In genomic region chr16:84507681-84508080, GRCm38 (mm10) we compare ENCODE assay signal across 24 mouse cellular contexts. TPM values are rescaled to one million over a fixed set of nuclear protein-coding genes. Genes with fewer than 3 reads are reported as not detected.
DNase-seq lines count a peak whose midpoint lies in the region; ATAC-seq and TF ChIP-seq lines count a peak whose summit lies in the region.
"Had no signal": no experiment of that assay in that cellular context is flagged by ENCODE, and none has a peak within 500 bp of the region (broad histone marks: within the 10 kb centered on the region; RNA-seq: fewer than 3 reads in every experiment).

No protein-coding gene starts in this region.

- H3K9ac ChIP-seq in embryonic facial prominence, embryonic 14.5 days (ENCODE audit: low read depth, low read length), result no peak overlapping the region
- H3K9ac ChIP-seq in lung, embryonic 14.5 days, result no peak overlapping the region

- no peak overlapping the region for H3K27ac ChIP-seq in embryonic facial prominence, embryonic 14.5 days (replicated peaks; ENCODE audit: low read depth, low read length)
- no peak overlapping the region for H3K27ac ChIP-seq in embryonic facial prominence, embryonic 10.5 days (replicated peaks)
- no peak overlapping the region for H3K27ac ChIP-seq in lung, embryonic 14.5 days (ENCODE audit: low read depth)

- no peak overlapping the region for H3K4me3 ChIP-seq in embryonic facial prominence, embryonic 14.5 days (ENCODE audit: low read depth, low read length)
- no peak overlapping the region for H3K4me3 ChIP-seq in embryonic facial prominence, embryonic 10.5 days
- no peak overlapping the region for H3K4me3 ChIP-seq in lung, embryonic 14.5 days (ENCODE audit: low read depth, low read length)
- no peak overlapping the region for H3K4me3 ChIP-seq in lung, adult 2 months (replicated peaks; ENCODE audit: extremely low read depth, low read depth, low read length)

- no peak overlapping the region for H3K4me2 ChIP-seq in embryonic facial prominence, embryonic 14.5 days (ENCODE audit: low read depth, low read length)
- no peak overlapping the region for H3K4me2 ChIP-seq in lung, embryonic 14.5 days

- H3K9me3 ChIP-seq in embryonic facial prominence, embryonic 14.5 days (ENCODE audit: control insufficient read depth, low read length), result no peaks in the 10 kb centered on the region
- no peaks in the 10 kb centered on the region for H3K9me3 ChIP-seq in embryonic facial prominence, embryonic 10.5 days
- H3K9me3 ChIP-seq in lung, embryonic 14.5 days (ENCODE audit: low read depth, low read length), result no peaks in the 10 kb centered on the region

- DNase-seq in embryonic facial prominence, embryonic 14.5 days (ENCODE audit: low spot score), result peak; percentile 12
- no peak for DNase-seq in embryonic facial prominence, embryonic 10.5 days (ENCODE audit: low spot score)
- no peak for DNase-seq in frontal cortex, postnatal 25 days (ENCODE audit: low spot score in 2 of 2)
- DNase-seq in lung, embryonic 14.5 days, result peak; percentile 6
- no peak for DNase-seq in lung, adult 2 months
- peak; percentile 95 for DNase-seq in Muller cell, postnatal 12 days (ENCODE audit: inconsistent ontology term)
- DNase-seq in urinary bladder, adult 2 months (ENCODE audit: low spot score), result no peak
- DNase-seq: adrenal gland, adult 2 months; adrenal gland, adult 8-10 months; adrenal gland, postnatal 10 days; adrenal gland, postnatal 14 days; adrenal gland, postnatal 25 days; adrenal gland, postnatal 36 days; B cell, adult 2 months; cerebellum, adult 11 months; cerebellum, adult 11-12 months; cerebellum, adult 18-20 months had no signal

- no peak for TF ChIP-seq POLR2A in lung, adult 2 months (IDR thresholded peaks at IDR 0.05; ENCODE audit: borderline replicate concordance, extremely low read depth, low read depth, low read length)

- WGBS in embryonic facial prominence, embryonic 14.5 days, result 71% methylated on average over 4 of the region's 4 CpGs
- 76% methylated on average over 4 of the region's 4 CpGs for WGBS in embryonic facial prominence, embryonic 10.5 days
- WGBS in lung, embryonic 14.5 days, result 59% methylated on average over 4 of the region's 4 CpGs
- 40% methylated on average over 4 of the region's 4 CpGs for WGBS in lung, adult 2 months

- no peak for ATAC-seq in embryonic facial prominence, embryonic 14.5 days (ENCODE audit: low read depth)
- peak; percentile 41; the same call in 1 of the 2 replicates for ATAC-seq in frontal cortex, adult (ENCODE audit: low TSS enrichment)
- ATAC-seq in lung, embryonic 14.5 days (ENCODE audit: insufficient read depth), result no peak
- ATAC-seq: activated CD4-positive, CD25-positive, alpha-beta regulatory T cell, adult 4 months; CD4-positive, CD25-positive, alpha-beta regulatory T cell, adult 4 months; Patski had no signal

- H3K36me3 ChIP-seq in embryonic facial prominence, embryonic 14.5 days (ENCODE audit: control insufficient read depth, insufficient read depth, low read length), result no peaks in the 10 kb centered on the region
- H3K36me3 ChIP-seq in embryonic facial prominence, embryonic 10.5 days (replicated peaks), result no peaks in the 10 kb centered on the region
- H3K36me3 ChIP-seq in lung, embryonic 14.5 days (ENCODE audit: insufficient read depth), result no peaks in the 10 kb centered on the region
- H3K36me3 ChIP-seq: G1E had no signal

- H3K4me1 ChIP-seq in embryonic facial prominence, embryonic 14.5 days (ENCODE audit: control insufficient read depth, insufficient read depth, low read length), result no peaks in the 10 kb centered on the region
- no peaks in the 10 kb centered on the region for H3K4me1 ChIP-seq in embryonic facial prominence, embryonic 10.5 days
- H3K4me1 ChIP-seq in lung, embryonic 14.5 days (ENCODE audit: insufficient read depth), result no peaks in the 10 kb centered on the region
- no peaks in the 10 kb centered on the region for H3K4me1 ChIP-seq in lung, adult 2 months (ENCODE audit: control insufficient read depth, insufficient read depth, low read length)

- no peak for TF ChIP-seq CTCF in lung, embryonic 14.5 days (IDR thresholded peaks at IDR 0.05; ENCODE audit: low read depth)
- no peak for TF ChIP-seq CTCF in lung, adult 2 months (IDR thresholded peaks at IDR 0.05; ENCODE audit: insufficient read depth, low read length)

- H3K27me3 ChIP-seq in embryonic facial prominence, embryonic 14.5 days (replicated peaks; ENCODE audit: control insufficient read depth, insufficient read depth, low read length), result no peaks in the 10 kb centered on the region
- no peaks in the 10 kb centered on the region for H3K27me3 ChIP-seq in embryonic facial prominence, embryonic 10.5 days (replicated peaks; ENCODE audit: low read depth, poor library complexity, severe bottlenecking)
- H3K27me3 ChIP-seq in lung, embryonic 14.5 days (ENCODE audit: insufficient read depth, low read length), result no peaks in the 10 kb centered on the region
- H3K27me3 ChIP-seq: CH12.LX had no signal

RNA-seq across cellular contexts. Expression of gene A730009L09Rik, which starts 7.2 kb away (rescaled TPM):
- polyA plus RNA-seq in embryonic facial prominence, embryonic 14.5 days (2014; fragmentation: Nextera tagmentation; extraction: Ambion mirVana), result not detected in 2 replicates
- polyA plus RNA-seq in embryonic facial prominence, embryonic 10.5 days (2016; fragmentation: Nextera tagmentation; extraction: Ambion mirVana), result not detected in 2 replicates
- not detected in 2 replicates for polyA plus RNA-seq in lung, embryonic 14.5 days (2014; fragmentation: Nextera tagmentation; extraction: Ambion mirVana)
- not detected in 2 replicates for polyA plus RNA-seq in lung, adult 2 months (2012; rRNA removed)
- not detected in 2 replicates for polyA plus RNA-seq in urinary bladder, adult 2 months (2012; rRNA removed)
- polyA plus RNA-seq: activated CD4-positive, CD25-positive, alpha-beta regulatory T cell, adult 4 months; adrenal gland, adult 2 months; C2C12; CD4-positive, CD25-positive, alpha-beta regulatory T cell, adult 4 months; G1E; Patski had no signal

Comparison
In these comparisons a context has a peak if more than half of its experiments do, and no peak if none do; other contexts are left out.
1. DNase-seq: peak in embryonic facial prominence, embryonic 14.5 days (single experiment), lung, embryonic 14.5 days (single experiment) and Muller cell, postnatal 12 days (single experiment); none in embryonic facial prominence, embryonic 10.5 days (single experiment), frontal cortex, postnatal 25 days (0 of 2), lung, adult 2 months (single experiment) and urinary bladder, adult 2 months (single experiment).